Mouse (Mus musculus) heart, postnatal 10 days (tissue): ENCODE results near the gene Pcx. TPM values are rescaled to one million over a fixed set of nuclear protein-coding genes. Genes with fewer than 3 reads are reported as not detected.

Source experiments
- DNase-seq, 2 experiments: peaks; one replicate each; pipeline ENCODE4 v3.0.0; 2021
- intact Hi-C: fragments of 180-260 bp; cut with DNase I; formaldehyde crosslinking; loops from one replicate; pipeline ENCODE4 v1.15.1; 2025
- total RNA-seq, 2 experiments: library from RNA; stranded (reverse); gene quantifications; 2 replicates each; pipeline ENCODE4 v1.2.3; 2021

The Pcx gene
- total RNA-seq, 2 experiments from 2014 or later = 7.1 to 22.9 TPM

DNA sequence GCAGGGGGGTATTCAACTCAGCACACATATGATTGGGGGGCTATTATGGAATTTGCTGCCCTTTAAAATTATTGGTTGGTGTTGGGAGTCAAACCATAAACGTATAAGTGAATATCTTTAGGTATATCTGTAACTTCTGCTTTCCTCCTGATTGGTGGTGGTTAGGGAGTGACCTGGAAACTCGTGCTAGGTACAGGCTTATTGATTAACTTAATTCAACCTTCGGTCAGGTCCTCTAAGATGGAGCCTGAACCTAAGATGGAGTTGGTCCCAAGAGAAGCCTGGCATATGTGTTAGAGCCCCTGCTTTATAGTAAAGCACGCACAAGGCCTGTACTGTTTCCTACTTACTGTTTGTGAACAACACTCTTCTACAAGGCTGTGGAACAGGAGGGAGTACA, 34.8 kb downstream of the Pcx start:
- no peak for DNase-seq
- intact Hi-C loops = no loop called here

DNA sequence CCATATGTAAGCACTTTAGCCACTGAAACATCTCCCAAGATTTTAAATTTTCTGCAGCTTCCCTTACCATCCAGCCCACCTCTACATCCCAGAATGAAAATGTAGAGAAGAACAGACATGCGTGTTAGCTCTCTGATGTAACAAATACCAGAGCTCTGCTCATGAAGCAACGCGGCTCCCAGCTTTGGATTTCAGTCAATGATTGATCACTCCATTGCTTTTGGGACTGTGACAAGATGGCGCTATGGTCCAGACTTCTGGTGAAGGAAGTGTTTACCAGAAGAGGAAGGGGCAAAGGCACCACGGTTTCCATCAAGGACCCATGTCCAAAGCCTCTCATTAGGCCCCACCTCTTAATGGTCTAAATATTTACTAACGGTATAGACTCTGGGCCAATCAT, 35.6 kb downstream of the Pcx start:
- intact Hi-C loops = no loop called here
- no peak for DNase-seq

DNA sequence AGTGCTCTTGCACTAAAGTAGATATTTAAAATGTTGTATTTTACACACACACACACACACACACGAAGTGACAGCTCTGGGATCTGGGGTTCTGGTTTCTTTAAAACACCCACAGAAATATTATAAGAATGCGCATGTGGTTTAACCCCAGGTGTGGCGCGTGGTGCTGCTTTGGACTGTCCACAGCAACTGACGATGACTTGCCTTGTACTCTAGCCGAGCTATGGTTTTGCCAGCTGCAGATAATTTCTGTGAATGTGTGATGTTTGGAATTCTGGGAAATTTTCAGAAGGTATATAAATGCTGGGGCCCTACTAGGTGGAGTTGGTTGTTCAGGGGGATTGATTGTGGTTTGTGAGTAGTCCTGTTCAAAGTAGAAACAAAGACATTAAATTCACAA, 37.5 kb downstream of the Pcx start:
- intact Hi-C loops = no loop called here
- DNase-seq = no peak

DNA sequence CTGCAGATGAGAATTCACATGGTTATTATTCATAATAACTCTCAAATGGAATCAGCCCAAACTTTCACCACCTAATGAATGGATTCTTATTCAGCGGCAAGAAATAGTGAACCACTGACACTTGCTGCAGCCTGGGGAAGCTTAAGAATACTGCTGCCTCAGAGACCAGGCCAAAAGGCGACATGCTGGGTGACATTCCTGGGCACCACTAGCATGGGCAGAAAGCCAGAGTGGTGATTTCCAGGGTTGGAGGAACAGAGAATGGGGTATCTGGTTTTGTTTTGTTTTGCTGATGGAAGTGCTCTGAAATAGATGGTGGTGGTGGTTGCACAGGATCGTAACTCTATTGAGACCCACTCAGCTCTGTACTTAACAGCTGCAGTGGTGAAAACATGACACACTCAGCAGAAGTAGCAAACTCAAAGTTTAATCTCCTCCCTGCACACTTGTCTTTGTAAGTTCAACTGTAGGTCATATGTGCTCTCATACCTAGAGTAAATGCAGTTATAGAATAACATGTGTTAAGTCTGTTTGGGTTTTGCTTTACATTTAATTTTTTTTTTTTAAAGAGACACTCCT, 38.1 kb downstream of the Pcx start:
- peak in 1 of 2 experiments; percentile 10 for DNase-seq
- intact Hi-C loops = no loop called here

DNA sequence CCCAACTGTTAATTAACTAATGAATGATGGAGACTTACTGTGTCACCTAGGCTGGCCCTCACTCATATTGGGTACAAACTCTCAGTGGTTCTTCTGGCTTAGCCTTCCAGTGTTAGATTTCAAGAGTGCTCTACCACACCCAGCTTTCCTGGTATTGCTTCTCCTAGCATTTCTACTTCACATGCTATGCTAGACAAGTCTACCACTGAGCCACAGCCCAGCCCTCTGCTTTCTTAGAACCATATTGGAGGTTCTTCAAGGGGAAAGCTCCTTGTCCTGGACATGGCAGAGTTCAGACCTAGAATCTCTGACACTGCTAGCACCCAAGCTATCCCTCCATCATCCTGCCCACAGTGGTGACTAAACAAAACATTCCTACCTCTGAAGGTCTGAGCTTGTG, 44.0 kb downstream of the Pcx start:
- intact Hi-C loops = no loop called here
- no peak for DNase-seq

DNA sequence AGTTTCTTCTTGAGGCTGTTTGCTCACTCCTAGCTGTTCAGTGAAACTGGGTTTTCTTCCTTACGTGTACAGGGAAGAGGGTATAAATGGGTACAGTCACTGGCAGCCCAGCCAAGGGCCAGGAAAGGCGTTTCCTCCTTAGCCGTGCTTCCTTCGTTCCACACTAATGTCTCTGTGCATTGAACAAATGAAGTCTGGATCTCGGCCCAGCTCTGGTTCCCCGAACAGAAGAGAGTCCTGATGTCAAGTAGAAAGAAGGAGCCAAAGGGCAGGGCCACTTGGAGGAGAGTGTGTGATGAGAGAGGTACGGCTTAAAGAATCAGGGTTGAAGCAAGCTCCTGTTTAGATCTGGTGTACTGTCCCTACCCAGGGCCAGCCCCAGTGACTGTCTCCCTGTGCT, 44.8 kb downstream of the Pcx start:
- intact Hi-C loops = no loop called here
- no peak for DNase-seq

DNA sequence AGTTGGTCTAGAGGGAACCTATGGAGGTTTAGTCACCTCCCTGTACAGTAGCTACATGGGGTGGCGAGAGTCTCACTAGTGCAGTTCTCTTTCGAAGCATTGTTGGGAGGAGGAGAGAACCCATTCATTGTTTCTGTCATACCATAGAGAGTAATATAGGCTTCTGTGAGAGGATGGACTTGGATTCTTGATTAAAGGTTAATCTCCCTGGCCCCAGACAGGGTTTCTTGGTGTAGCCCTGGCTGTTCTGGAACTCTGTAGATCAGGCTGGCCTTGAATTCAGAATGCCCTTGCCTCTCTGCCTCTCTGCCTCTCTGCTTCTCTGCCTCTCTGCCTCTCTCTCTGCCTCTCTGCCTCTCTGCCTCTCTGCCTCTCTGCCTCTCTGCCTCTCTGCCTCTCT, 46.5 kb downstream of the Pcx start:
- intact Hi-C loops = no loop called here
- DNase-seq = no peak

DNA sequence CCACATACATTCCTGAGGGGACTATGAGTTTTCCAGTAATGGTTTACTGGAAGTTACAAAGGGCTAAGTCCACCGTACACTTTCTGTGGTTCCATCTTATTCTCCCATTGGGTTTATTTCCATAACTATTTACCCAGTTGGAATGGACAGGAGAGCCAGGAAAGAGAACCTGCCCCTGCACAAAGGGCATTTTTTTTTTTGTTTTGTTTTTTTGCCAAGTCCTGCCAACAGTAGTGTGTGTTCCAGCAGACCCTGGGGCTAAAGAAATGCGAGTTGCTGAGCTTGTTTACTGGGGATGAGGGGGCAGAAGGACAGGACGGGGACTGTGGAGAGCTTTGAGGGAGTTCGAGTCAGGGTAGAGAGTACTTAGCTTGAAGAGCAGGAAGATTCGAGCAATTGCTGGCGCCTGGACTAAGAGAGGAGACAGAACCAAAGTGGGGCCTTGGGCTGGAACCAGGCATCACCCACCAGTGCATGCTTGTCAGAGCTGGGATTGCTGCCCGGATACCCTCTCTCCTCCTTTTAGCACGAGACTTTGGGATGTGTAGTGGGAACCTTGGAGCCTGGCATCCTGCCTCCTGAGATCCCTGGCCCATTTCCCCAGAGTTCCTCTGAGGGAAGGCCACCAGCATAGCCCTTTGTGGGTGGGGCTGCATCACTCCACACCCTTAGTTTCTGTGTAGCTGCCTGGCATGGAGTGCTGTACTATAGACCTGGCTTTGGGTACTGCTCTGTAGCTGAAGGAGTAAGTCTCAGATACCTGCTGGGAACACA, 47.7 kb downstream of the Pcx start:
- DNase-seq = peak; percentile 20 to 35
- intact Hi-C loops = no loop called here

DNA sequence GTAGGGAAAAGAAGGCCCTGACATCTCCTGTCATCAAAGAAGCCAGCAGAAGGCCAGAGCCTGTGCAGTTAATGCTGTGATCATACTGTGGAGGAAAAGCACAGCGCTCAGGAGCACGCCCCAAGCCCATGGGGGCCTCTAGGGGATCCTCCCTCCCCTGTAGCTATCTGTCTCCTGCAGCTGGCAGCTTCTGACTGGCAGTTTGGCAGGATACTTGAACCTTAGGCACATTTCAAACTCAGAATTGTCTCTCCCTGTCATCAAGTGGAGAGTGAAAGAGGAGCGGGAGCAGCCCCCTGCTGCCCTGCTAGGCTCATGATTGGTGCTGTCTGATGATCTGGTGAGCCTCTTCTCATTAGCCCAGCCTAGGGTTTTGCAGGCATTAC, 48.3 kb downstream of the Pcx start:
- peak; percentile 34 to 38 for DNase-seq
- intact Hi-C loops = no loop called here

DNA sequence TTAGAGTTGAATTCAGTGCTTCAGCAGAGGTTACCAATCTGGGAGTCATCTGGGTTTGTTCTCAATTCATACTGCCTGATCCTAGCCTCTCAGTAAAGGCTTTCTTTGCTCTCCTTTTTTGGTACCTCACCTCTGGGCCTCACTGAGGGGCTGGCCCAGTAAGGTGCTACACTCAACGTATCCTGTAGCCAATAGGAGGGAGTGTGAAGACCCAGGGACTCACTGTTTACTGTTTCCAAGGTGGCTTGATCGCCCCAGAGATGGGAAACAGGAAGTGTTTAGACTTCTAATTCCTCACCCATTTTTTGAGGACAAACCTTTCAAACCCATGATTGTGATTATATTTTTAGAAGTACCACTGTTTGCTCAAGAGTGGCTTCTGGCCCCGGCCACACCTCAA, 48.7 kb downstream of the Pcx start:
- intact Hi-C loops = no loop called here
- DNase-seq = no peak

DNA sequence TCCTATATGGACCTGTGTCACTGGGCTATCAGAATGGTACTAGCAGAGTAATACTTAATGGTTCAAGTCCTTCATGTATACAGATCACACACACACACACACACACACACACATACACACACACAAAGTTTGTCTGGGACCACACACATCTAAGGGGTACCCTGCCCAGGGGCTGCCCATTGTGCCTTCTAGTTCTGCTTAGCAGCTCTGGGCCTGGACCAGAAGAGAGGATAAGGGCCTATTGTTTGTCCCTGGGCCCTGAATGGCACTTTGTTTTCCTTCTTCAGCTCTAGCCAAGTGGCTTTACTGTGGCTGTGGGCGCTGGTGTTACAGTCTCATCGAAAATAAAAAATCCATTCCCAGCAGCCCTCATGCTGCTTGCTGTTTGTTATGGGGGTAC, 49.3 kb downstream of the Pcx start:
- intact Hi-C loops = no loop called here
- no peak for DNase-seq

DNA sequence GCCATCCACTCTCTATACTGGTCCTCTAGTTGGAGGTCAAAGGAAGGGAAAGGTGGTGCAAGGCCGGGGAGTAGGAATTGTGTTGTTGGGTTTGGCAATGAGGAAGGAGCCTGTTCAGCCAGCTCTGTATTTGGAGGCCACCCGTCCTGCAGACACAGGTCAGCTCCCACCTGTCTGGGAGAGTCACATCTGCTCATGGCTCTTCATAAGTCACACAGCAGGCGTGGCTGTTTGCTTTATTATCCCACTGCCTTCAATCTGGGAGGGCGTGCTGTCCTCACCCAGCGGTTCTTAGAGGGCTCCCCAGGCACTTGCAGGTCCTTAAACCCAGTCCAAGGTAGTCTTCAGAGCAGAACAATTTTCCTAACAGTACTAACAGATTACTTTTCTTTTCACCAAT, 49.9 kb downstream of the Pcx start:
- DNase-seq = no peak
- intact Hi-C loops = no loop called here

DNA sequence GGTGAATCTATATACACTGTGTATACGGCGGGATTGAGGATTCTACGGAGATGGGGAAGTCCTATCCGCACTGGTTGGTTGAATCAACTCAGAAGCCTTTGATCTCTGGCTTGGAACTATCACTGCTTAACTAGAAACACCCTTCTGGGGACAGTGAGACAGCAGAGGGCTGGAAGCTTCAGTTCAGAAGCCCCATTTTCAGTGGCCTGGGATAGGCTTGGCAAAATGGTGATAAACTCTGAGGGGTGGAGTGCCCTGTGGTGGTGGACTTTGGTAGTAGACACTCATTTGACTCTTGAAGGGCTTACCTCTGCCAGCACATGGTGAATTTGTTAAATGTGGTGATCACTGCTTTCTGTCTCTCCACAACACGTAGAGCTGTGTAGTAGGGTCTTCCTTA, 55.4 kb downstream of the Pcx start:
- no peak for DNase-seq
- intact Hi-C loops = no loop called here

DNA sequence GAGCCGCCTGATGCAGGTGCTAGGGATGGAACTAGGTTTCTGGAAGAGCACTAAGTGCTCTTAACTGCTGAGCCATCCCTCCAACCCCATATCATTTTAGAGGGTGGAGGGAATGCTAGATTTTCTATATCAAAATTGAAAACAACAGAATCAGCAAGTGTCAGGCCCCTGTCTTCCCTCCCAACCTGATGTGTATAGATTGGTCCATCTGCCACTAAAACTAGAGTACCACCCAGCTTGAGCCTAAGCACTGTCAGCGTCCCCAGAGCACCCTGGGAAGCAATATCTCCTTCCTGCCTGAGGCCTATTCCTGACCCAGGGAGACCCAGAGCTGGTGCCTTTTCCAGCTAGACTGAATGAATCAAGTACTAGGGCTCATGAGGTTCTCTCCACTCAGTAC, 56.6 kb downstream of the Pcx start:
- no peak for DNase-seq
- intact Hi-C loops = no loop called here

DNA sequence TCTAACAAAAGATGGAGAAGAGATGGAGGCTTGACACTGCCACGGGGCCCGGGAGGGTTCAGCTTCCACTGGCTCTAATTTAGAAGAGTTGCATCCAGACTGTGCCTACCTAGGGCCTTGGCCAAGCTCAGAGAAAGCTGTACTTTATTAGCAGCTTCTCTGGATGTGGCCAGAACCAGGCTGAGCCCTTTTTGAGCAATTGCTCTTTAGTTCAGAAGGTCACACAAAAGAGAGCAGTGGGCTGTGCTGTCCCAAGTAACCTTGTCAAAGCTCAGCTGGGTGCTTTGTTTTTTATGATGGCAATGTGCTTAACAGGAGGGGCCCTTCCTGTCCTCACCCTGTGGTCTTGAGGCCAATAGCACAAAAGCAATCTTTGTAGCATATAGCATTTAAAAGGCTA, 57.4 kb downstream of the Pcx start:
- DNase-seq = no peak
- intact Hi-C loops = no loop called here

DNA sequence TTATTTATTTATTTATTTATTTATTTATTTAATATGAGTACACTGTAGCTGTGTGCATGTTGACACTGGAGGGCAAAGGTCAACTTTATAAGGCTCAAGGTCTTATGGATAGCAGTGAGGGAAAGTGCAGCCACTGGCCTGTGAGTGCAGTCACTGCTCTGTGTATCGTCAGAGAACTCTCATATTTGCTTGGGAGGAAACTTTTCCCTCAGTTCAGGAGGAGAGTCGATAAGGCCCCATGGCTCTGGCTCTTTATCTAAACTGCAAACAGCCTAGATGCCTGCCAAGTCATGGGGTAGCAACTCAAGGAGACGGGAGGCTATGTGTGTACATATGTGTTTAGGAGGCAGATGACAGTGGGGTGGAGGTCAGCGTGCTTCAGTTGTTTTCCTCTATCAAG, 58.6 kb downstream of the Pcx start:
- intact Hi-C loops = no loop called here
- peak in 1 of 2 experiments; percentile 6 for DNase-seq

DNA sequence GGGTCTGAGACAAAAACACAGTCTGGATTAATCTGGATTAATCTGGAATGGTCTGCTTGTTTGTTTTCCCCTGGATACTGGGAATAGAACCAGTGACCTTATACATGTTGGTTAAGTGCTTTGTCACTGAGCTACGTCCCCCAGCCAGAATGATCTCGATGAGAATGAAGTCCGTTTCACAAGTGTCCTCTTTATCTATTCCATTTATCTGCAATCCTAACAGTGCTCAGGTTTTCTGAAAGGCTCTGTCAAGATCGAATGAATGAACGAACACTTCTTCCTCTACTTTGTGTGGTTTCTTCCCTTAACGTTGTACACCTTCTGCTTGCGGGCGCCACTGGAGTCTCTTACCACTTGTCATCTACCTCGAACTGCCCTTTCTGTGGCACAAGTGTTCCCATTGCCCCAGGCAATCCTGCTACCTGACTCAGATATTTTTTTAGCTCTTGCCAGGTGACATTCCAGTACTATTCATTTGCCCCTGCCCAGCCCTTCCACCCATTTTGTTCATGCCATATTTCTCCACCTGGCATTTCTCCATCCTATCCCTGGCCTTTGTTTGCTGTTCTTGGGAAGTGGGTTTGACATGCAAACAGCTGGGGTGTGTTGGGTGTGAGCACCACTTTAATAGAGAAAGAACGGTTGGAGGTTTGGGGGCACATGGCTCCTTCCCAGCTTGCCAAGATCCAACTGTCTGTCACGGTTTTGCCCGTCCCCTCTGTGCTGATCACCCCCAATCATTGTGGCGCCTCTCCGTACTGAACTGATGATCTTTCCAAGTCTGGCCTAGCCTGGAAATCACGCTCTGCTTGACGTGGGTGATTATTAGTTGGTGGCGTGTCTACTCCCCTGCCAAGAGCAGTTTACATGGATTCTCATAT, 59.3 kb downstream of the Pcx start:
- intact Hi-C loops = no loop called here
- no peak for DNase-seq

DNA sequence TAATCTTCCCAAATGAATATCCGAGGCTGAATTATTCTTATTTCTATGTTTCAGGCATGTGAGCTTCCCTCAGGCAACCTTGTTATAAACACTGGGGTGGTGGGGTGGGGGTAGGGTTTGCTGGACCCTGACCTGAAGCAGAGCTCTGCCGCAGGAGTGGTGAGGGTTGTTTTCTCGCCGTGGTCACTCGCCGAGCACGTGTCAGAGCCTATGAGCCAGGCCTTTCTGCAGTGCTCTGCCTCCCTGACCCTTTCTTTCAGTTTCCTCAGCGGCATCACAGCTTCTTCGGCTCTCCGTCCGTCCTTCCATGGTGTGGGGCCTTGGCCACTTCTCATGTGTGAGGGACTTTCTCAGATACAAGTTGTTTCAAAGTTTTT, 60.0 kb downstream of the Pcx start:
- intact Hi-C loops = no loop called here
- DNase-seq = no peak

DNA sequence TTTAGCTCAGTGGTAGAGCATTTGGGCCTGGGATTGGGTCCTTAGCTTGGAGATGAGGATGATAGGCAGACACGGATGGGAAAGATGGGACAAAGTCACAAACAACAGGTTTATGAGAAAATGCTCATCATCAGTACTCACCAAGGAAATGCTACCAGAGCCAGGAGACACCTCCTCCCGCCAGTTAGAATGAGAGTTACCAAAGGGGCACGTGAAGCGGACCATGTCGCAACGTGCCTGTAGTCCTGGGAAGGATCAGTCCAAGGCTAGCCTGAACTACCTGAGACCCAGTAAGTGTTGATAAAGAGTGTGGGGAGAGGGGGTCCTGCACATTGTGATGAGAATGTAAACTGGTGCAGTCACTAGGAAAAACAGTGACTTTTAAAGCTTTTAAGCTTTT, 60.5 kb downstream of the Pcx start:
- no peak for DNase-seq
- intact Hi-C loops = no loop called here

DNA sequence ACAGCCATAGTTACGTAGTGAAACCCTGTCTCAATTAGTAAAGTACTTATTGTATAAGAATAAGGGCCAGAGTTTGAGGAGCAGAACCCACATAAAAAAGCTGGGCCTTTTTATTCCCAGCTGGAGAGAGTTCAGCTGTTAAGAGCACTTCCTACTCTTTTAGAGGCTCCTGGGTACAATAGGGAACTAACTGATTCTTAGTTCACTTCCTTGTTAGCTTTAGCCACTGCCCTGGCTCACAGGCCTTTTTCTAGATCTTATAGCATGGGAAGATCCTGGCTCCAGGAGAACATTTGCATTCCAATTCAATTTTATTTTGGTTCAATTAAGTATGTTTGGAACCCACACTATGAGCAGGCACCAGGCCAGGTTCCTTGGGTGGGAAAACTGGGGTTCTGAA, 61.4 kb downstream of the Pcx start:
- intact Hi-C loops = no loop called here
- DNase-seq = no peak

DNA sequence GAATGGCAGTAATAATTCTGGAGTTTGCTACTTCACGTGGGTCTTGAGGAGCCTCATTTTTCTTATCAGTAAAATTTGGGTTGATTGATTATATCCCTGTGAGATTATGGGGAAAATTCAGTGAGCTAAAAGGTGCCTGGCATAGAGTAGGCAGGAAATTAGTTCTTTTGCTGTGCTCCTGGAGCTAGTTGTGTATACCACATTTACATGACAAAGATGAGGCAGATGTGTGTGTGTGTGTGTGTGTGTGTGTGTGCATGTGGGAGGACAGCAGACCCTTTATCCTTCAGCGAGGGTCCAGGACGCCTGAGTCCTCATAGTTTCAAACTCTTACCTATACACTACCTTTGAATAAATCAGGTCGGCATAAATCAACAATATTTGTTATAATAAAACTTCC, 61.8 kb downstream of the Pcx start:
- DNase-seq = no peak
- intact Hi-C loops = no loop called here

DNA sequence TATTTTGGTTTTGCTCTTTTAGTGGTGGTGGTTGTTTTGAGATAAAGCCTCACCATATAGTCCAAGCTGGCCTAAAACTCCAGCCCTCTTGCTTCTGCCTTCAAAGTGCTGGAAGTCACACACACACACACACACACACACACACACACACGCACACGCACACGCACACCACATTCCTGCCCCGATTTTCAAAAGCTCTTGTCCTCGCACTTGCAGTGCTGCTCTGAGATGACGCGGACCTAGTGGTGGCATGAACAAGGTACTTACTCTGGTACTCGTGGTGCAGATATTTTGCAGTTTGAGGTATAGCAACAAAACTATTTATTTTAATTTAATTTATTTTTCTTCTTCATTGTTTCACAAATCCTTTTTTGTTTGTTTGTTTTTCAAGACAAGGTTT, 62.2 kb downstream of the Pcx start:
- intact Hi-C loops = no loop called here
- no peak for DNase-seq
